Mouse (Mus musculus): Measurements from ENCODE around the gene Clca3a1. TPM values are rescaled to one million over a fixed set of nuclear protein-coding genes. Genes with fewer than 3 reads are reported as not detected.

The Clca3a1 gene
- polyA plus RNA-seq, 1 experiment from 2014 or later = 20.5 TPM

DNA sequence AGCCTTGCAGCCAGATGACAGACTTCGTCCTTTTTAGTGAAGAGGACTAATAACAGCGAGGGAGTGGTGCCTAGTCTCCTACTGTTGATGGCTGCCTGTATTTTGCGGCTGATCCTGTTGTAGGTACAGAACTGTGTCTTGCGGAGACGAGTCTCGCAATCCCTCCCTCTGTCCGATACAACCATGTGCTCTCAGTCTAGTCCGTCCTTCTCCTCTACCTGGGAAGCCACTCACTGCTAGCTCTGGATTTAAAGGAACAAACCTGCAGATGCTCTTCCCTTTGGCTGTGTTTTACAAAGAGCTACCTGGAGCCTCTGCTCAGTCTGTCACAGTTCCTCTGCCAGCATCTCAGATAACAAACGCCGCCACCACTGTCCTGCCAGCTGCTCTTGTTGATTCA is 66.7 kb downstream of the Clca3a1 start:
- Histone ChIP-seq H3K27ac (ENCODE audit: low read depth, low read length) (no peak overlapping the region), H3K9ac (ENCODE audit: low read depth, low read length) (no peak overlapping the region), H3K4me3 (ENCODE audit: low read depth, low read length) (no peak overlapping the region), H3K36me3 (ENCODE audit: control insufficient read depth, insufficient read depth, low read length) (peaks cover 26% of the 10 kb centered on the region), H3K4me1 (ENCODE audit: control insufficient read depth, insufficient read depth, low read length) (peaks cover 3% of the 10 kb centered on the region; the same call in 1 of the 2 replicates), H3K9me3 (replicated peaks; ENCODE audit: control insufficient read depth, low read length) (no peaks in the 10 kb centered on the region), H3K4me2 (no peak overlapping the region), H3K27me3 (ENCODE audit: control insufficient read depth, insufficient read depth, low read length) (no peaks in the 10 kb centered on the region)
- ATAC-seq (replicated peaks; ENCODE audit: insufficient number of reproducible peaks, low FRiP score, low TSS enrichment) = no peak
- WGBS (ENCODE audit: insufficient replicate concordance) = 90% methylated on average over 10 of the region's 10 CpGs

DNA sequence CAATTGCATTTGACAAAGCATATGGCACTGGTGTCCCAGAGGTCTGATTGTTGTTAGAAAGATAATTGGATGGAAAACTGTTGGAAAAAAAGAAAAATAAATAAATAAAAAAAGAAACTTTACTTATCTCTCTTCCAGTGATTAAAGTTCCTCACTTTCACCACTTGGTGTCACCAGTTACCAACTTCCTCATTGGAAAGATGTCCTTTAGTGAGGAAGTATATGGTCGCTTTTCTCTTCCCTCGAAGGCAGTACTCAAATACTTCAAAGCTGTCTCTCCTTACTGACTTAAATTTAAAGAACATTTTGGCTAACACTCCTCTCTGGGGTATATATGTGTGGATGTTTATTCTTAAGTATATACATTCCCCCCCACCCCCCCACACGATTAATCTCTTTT is 68.7 kb downstream of the Clca3a1 start:
- Histone ChIP-seq H3K4me2 (no peak overlapping the region), H3K27me3 (ENCODE audit: control insufficient read depth, insufficient read depth, low read length) (no peaks in the 10 kb centered on the region), H3K4me1 (ENCODE audit: control insufficient read depth, insufficient read depth, low read length) (peaks cover 3% of the 10 kb centered on the region; the same call in 1 of the 2 replicates), H3K9me3 (replicated peaks; ENCODE audit: control insufficient read depth, low read length) (no peaks in the 10 kb centered on the region), H3K4me3 (ENCODE audit: low read depth, low read length) (no peak overlapping the region), H3K36me3 (ENCODE audit: control insufficient read depth, insufficient read depth, low read length) (peaks cover 24% of the 10 kb centered on the region), H3K9ac (ENCODE audit: low read depth, low read length) (no peak overlapping the region), H3K27ac (ENCODE audit: low read depth, low read length) (no peak overlapping the region)
- 59% methylated on average over 3 of the region's 3 CpGs for WGBS (ENCODE audit: insufficient replicate concordance)
- no peak for ATAC-seq (replicated peaks; ENCODE audit: insufficient number of reproducible peaks, low FRiP score, low TSS enrichment)

DNA sequence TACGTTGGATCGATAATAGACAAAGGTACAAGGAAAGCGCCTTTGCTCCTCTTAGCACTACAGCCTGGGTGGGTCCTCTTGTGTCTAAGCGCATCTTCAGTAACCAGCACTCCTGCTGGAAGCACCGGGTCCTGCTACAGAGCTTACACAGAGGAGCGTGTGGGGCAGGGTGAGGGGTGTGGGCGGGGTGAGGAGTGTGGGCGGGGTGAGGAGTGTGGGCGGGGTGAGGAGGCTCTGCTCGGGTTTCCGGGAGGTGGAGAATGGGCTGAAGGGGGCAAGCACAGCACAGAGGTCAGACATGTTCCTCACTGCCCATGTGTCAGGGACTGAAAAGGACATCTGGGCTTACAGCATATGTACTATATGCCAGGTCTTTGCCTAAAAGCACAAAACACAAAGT is 71.5 kb downstream of the Clca3a1 start:
- 19% methylated on average over 11 of the region's 11 CpGs for WGBS (ENCODE audit: insufficient replicate concordance)
- no peak overlapping the region for H3K27ac ChIP-seq (ENCODE audit: low read depth, low read length)
- peak; percentile 94 for ATAC-seq (replicated peaks; ENCODE audit: insufficient number of reproducible peaks, low FRiP score, low TSS enrichment)

DNA sequence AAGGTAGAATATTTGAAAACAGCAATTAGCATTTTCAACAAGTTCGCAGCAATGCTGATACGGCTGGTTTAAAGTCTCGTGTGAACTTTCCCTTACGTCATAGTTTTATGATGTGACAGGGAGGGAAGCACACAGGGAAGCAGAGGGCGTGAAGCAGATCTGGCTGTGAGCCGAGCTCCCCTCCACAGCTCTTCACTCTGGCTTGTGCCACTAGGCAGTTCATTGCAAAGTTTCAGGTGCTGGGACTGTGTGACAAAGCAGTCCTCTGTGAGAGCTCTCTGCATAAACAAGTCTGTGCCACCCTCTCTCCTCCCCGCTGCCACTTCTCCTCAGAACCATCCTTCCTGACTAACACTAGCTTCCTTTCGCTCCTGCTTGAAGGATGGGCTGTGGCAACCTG is 72.5 kb downstream of the Clca3a1 start:
- Histone ChIP-seq H3K27ac (ENCODE audit: low read depth, low read length) (no peak overlapping the region), H3K4me1 (ENCODE audit: control insufficient read depth, insufficient read depth, low read length) (peaks cover 5% of the 10 kb centered on the region; the same call in 1 of the 2 replicates), H3K9ac (ENCODE audit: low read depth, low read length) (no peak overlapping the region), H3K4me3 (ENCODE audit: low read depth, low read length) (no peak overlapping the region), H3K36me3 (ENCODE audit: control insufficient read depth, insufficient read depth, low read length) (peaks cover 9% of the 10 kb centered on the region), H3K4me2 (no peak overlapping the region), H3K27me3 (ENCODE audit: control insufficient read depth, insufficient read depth, low read length) (no peaks in the 10 kb centered on the region), H3K9me3 (replicated peaks; ENCODE audit: control insufficient read depth, low read length) (no peaks in the 10 kb centered on the region)
- ATAC-seq (replicated peaks; ENCODE audit: insufficient number of reproducible peaks, low FRiP score, low TSS enrichment) = no peak
- 89% methylated on average over 8 of the region's 8 CpGs for WGBS (ENCODE audit: insufficient replicate concordance)

More for the DNA sequence above, 71.5 kb downstream of the Clca3a1 start:
- no peaks in the 10 kb centered on the region for H3K9me3 ChIP-seq (replicated peaks; ENCODE audit: control insufficient read depth, low read length)
- peaks cover 12% of the 10 kb centered on the region for H3K36me3 ChIP-seq (ENCODE audit: control insufficient read depth, insufficient read depth, low read length)
- H3K4me2 ChIP-seq = no peak overlapping the region
- H3K4me3 ChIP-seq (ENCODE audit: low read depth, low read length) = no peak overlapping the region
- no peak overlapping the region for H3K9ac ChIP-seq (ENCODE audit: low read depth, low read length)
- peaks cover 3% of the 10 kb centered on the region; the same call in 1 of the 2 replicates for H3K4me1 ChIP-seq (ENCODE audit: control insufficient read depth, insufficient read depth, low read length)
- H3K27me3 ChIP-seq (ENCODE audit: control insufficient read depth, insufficient read depth, low read length) = no peaks in the 10 kb centered on the region

DNA sequence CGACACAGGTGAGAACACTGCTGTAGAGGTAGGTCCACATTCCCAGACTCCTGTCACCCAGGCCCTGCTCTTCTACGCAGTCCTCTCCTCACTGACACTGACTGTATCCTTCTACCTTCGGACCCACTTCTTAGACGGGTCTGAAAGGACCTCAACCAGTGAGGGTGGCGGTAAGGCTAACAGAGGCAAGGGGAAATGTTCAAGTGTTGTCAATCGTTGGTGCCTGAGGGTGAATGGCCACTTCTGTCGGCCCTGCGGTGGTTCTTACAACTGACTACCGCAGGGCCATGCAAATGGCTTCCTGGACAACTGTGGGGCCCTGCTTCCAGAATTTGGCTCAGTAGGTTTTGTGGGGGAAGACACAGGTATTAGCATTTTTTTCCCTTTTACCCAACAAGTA is 73.2 kb downstream of the Clca3a1 start:
- ATAC-seq (replicated peaks; ENCODE audit: insufficient number of reproducible peaks, low FRiP score, low TSS enrichment) = no peak
- no peak overlapping the region for H3K4me3 ChIP-seq (ENCODE audit: low read depth, low read length)
- peaks cover 6% of the 10 kb centered on the region; the same call in 1 of the 2 replicates for H3K4me1 ChIP-seq (ENCODE audit: control insufficient read depth, insufficient read depth, low read length)
- no peaks in the 10 kb centered on the region for H3K27me3 ChIP-seq (ENCODE audit: control insufficient read depth, insufficient read depth, low read length)
- H3K36me3 ChIP-seq (ENCODE audit: control insufficient read depth, insufficient read depth, low read length) = peaks cover 5% of the 10 kb centered on the region; the same call in 1 of the 2 replicates
- H3K4me2 ChIP-seq = no peak overlapping the region
- H3K9ac ChIP-seq (ENCODE audit: low read depth, low read length) = no peak overlapping the region
- no peaks in the 10 kb centered on the region for H3K9me3 ChIP-seq (replicated peaks; ENCODE audit: control insufficient read depth, low read length)
- no peak overlapping the region for H3K27ac ChIP-seq (ENCODE audit: low read depth, low read length)
- 90% methylated on average over 9 of the region's 9 CpGs for WGBS (ENCODE audit: insufficient replicate concordance)

DNA sequence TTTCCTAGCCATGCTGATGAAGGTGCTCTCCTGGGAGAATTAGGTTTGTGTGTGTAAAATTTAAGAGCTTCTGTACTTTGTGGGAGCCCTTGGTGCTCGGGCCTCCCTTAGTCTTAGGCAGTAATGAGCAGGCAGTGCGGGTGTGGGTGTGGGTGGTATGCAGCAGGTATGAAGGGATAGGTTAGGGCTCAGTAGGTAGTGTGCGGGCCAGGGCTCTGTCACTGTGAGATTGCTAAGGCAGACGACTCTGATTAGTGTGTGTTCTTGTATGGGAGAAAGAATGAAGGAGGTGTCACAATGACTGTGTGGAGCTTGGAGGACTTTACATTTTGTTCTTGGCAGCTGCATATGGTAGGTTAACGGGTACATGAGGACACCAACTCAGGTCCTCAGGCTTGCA is 74.6 kb downstream of the Clca3a1 start:
- 87% methylated on average over 5 of the region's 5 CpGs for WGBS (ENCODE audit: insufficient replicate concordance)
- H3K27me3 ChIP-seq (ENCODE audit: control insufficient read depth, insufficient read depth, low read length) = no peaks in the 10 kb centered on the region

DNA sequence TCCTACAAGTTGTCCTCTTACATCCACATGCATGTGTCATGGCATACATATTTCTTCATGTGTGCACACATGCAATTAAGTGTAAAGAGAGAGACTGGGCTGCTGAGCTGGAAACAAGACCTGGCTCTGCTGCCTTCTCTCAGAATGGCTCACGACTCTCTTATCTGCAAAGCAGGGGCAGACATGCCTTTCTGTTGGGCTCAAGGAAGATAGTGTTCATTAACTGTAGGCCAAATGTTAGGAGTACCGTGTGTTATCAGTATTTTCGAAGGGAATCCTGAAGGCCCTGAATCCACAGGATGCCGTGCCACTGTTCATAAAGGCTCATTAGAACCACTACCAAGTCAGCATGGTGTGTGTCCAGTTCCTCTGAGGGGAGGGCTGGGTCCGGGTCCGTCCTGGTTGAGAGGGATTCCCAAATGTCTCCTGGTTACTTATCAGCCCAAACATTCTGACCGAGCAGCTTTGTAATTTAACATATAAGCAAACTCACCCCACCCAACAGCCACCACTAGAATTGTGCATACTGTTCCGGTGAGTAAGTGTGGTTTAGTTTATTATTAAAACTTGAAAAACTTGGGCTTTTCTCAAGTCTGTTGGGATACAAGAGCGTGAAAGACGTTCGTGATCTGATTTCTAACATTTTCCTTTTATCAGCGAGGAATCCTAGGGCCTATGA is 77.5 kb downstream of the Clca3a1 start:
- no peak overlapping the region for H3K4me3 ChIP-seq (ENCODE audit: low read depth, low read length)
- H3K36me3 ChIP-seq (ENCODE audit: control insufficient read depth, insufficient read depth, low read length) = peaks cover 3% of the 10 kb centered on the region; the same call in 1 of the 2 replicates
- 61% methylated on average over 12 of the region's 12 CpGs for WGBS (ENCODE audit: insufficient replicate concordance)
- H3K4me1 ChIP-seq (ENCODE audit: control insufficient read depth, insufficient read depth, low read length) = 0 out of 2 replicates have a peak, but pooled peaks cover 3% of the 10 kb centered on the region
- H3K4me2 ChIP-seq = no peak overlapping the region
- H3K9me3 ChIP-seq (replicated peaks; ENCODE audit: control insufficient read depth, low read length) = no peaks in the 10 kb centered on the region
- ATAC-seq (replicated peaks; ENCODE audit: insufficient number of reproducible peaks, low FRiP score, low TSS enrichment) = 0 out of 2 replicates have a peak, but pooled peaks have one; percentile 59
- no peak overlapping the region for H3K9ac ChIP-seq (ENCODE audit: low read depth, low read length)
- no peaks in the 10 kb centered on the region for H3K27me3 ChIP-seq (ENCODE audit: control insufficient read depth, insufficient read depth, low read length)
- H3K27ac ChIP-seq (ENCODE audit: low read depth, low read length) = no peak overlapping the region

More for the DNA sequence above, 74.6 kb downstream of the Clca3a1 start:
- Histone ChIP-seq H3K4me1 (ENCODE audit: control insufficient read depth, insufficient read depth, low read length) (peaks cover 6% of the 10 kb centered on the region; the same call in 1 of the 2 replicates), H3K9me3 (replicated peaks; ENCODE audit: control insufficient read depth, low read length) (no peaks in the 10 kb centered on the region), H3K36me3 (ENCODE audit: control insufficient read depth, insufficient read depth, low read length) (peaks cover 5% of the 10 kb centered on the region; the same call in 1 of the 2 replicates), H3K27ac (ENCODE audit: low read depth, low read length) (no peak overlapping the region), H3K4me2 (no peak overlapping the region), H3K9ac (ENCODE audit: low read depth, low read length) (no peak overlapping the region), H3K4me3 (ENCODE audit: low read depth, low read length) (no peak overlapping the region)
- no peak for ATAC-seq (replicated peaks; ENCODE audit: insufficient number of reproducible peaks, low FRiP score, low TSS enrichment)

DNA sequence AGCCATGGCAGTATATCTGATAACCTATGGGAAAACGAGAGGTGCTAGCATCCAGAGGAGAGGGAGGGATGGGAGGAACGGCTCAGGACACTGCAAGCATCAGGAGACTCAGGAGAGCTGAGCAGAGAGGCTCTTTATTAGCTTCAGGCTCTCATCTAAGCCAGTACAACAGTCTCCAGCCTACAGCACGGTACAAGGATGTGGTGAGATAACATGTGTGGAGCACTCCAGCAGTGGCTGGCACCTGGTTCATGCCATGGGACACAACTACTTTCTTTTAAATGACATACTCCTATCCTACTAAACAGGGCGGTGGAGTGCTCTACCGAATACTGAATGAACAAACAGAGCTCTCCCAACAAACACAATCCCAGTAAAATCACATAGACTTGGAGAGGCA is 79.2 kb downstream of the Clca3a1 start:
- 67% methylated on average over 5 of the region's 5 CpGs for whole genome bisulfite sequencing (ENCODE audit: insufficient replicate concordance)
- Histone ChIP-seq H3K4me3 (ENCODE audit: low read depth, low read length) (no peak overlapping the region), H3K27me3 (ENCODE audit: control insufficient read depth, insufficient read depth, low read length) (no peaks in the 10 kb centered on the region), H3K36me3 (ENCODE audit: control insufficient read depth, insufficient read depth, low read length) (peaks cover 3% of the 10 kb centered on the region; the same call in 1 of the 2 replicates), H3K9ac (ENCODE audit: low read depth, low read length) (no peak overlapping the region), H3K9me3 (replicated peaks; ENCODE audit: control insufficient read depth, low read length) (no peaks in the 10 kb centered on the region), H3K4me2 (no peak overlapping the region), H3K27ac (ENCODE audit: low read depth, low read length) (no peak overlapping the region), H3K4me1 (ENCODE audit: control insufficient read depth, insufficient read depth, low read length) (0 out of 2 replicates have a peak, but pooled peaks cover 3% of the 10 kb centered on the region)
- no peak for ATAC-seq (replicated peaks; ENCODE audit: insufficient number of reproducible peaks, low FRiP score, low TSS enrichment)

Measured in heart, embryonic 11.5 days (tissue).